Mouse (Mus musculus) kidney, embryonic 14.5 days (tissue): ENCODE measurements around the gene Lsm12. TPM values are rescaled to one million over a fixed set of nuclear protein-coding genes. Genes with fewer than 3 reads are reported as not detected.
"Not testable (repeated sequence)": the region's sequence is repeated elsewhere in the genome, so short reads cannot be mapped to it uniquely, and the experiment has no call there.

Source experiments
- ATAC-seq: fragments of 200-750 bp; cut with Nextera tagmentation; 2 replicates; pipeline ENCODE4 v1.8.0; 2017; ENCODE audit warnings: moderate number of reproducible peaks, mild to moderate bottlenecking, moderate TSS enrichment, moderate library complexity; ENCODE audit not compliant: low FRiP score, low TSS enrichment
- H3K27ac ChIP-seq: fragments of 300-500 bp; sonication (generic); 2 replicates; pipeline ENCODE4 v1.5.1; 2014; ENCODE audit warnings: low read depth, mild to moderate bottlenecking, low read length, moderate library complexity, mixed read lengths
- H3K27me3 ChIP-seq: fragments of 300-500 bp; sonication (generic); 2 replicates; pipeline ENCODE4 v1.6.1; 2014; ENCODE audit warnings: mild to moderate bottlenecking, low read length; ENCODE audit not compliant: control insufficient read depth, insufficient read depth
- H3K36me3 ChIP-seq: fragments of 300-500 bp; sonication (generic); 2 replicates; pipeline ENCODE4 v1.6.1; 2014; ENCODE audit warnings: low read length, mixed read lengths; ENCODE audit not compliant: control insufficient read depth, insufficient read depth
- H3K4me1 ChIP-seq: fragments of 300-500 bp; sonication (generic); 2 replicates; pipeline ENCODE4 v1.6.1; 2014; ENCODE audit warnings: low read length, mixed read lengths; ENCODE audit not compliant: control insufficient read depth, insufficient read depth
- H3K4me2 ChIP-seq: fragments of 300-500 bp; sonication (generic); replicated peaks from 2 replicates; pipeline ENCODE4 v1.6.1; 2014; ENCODE audit warnings: low read depth, mild to moderate bottlenecking, low read length
- H3K4me3 ChIP-seq: fragments of 300-500 bp; sonication (generic); 2 replicates; pipeline ENCODE4 v1.5.1; 2014; ENCODE audit warnings: mild to moderate bottlenecking, low read length
- H3K9ac ChIP-seq: fragments of 300-500 bp; sonication (generic); 2 replicates; pipeline ENCODE4 v1.6.1; 2014; ENCODE audit warnings: low read depth, mild to moderate bottlenecking, low read length, moderate library complexity
- H3K9me3 ChIP-seq: fragments of 300-500 bp; sonication (generic); 2 replicates; pipeline ENCODE4 v1.6.1; 2016; ENCODE audit warnings: low read length; ENCODE audit not compliant: control insufficient read depth
- WGBS: fragments of 180-500 bp; shearing (Covaris S2); extraction: QIAGEN DNeasy Blood & Tissue Kit; methylation state at CpG from one replicate; pipeline ENCODE4 v1.1.7; 2014; 5-methylcytosine and 5-hydroxymethylcytosine counted together
- polyA plus RNA-seq: library from polyadenylated mRNA; unstranded; fragments of >200 nt; fragmentation: Nextera tagmentation; extraction: Ambion mirVana; gene quantifications from 2 replicates; pipeline ENCODE4 v1.2.1, GENCODE M21; 2014

Gene Lsm12
- polyA plus RNA-seq, 1 experiment from 2014 or later, result 93.9 TPM

DNA sequence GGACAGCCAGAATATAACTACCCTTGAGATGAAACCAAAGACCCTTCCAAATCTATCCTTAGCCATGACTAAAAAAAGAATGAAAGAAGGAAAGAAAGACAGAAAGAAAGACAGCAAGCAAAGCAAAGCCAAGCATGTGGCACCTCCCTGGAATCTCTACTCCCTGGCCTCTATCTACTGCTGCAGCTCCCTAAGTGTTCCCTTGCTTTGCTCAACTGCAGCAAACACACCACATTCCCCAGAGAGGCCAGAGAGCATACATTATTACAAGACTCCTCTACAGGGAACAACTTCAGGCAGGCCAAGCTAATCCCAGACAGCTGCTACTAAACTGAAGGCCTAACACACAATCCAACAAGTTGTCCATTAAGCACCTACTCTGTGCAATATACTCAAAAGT, 5.3 kb downstream of the Lsm12 start:
- Histone ChIP-seq H3K36me3 (peaks cover 63% of the 10 kb centered on the region), H3K27me3 (no peaks in the 10 kb centered on the region), H3K4me3 (no peak overlapping the region), H3K4me2 (no peak overlapping the region), H3K9me3 (no peaks in the 10 kb centered on the region), H3K4me1 (peaks cover 22% of the 10 kb centered on the region; the same call in 1 of the 2 replicates), H3K27ac (peak overlapping the region; percentile 42; the same call in 1 of the 2 replicates), H3K9ac (no peak overlapping the region)
- no peak for ATAC-seq

DNA sequence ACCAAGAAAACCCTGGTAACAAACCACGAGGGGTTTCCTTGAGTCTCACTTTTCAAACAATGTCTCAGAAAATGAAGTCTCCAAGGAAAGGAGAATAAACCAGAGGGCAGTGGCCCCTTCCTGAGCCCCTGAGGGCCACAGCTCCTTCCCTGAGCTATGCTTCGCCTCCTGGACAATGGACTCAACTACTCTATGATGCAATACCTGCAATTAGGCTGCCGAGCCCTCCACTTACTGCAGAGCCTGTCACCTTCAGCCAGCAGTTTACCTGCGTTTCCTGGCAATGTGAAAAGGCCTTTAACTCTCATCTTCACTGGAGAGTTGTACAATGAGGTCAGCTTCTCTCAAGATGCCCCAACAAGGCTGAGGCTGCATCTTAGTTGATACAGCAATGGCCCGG, 16.4 kb downstream of the Lsm12 start:
- WGBS, result 89% methylated on average over 5 of the region's 5 CpGs
- peaks cover 62% of the 10 kb centered on the region for H3K36me3 ChIP-seq
- ATAC-seq, result no peak

DNA sequence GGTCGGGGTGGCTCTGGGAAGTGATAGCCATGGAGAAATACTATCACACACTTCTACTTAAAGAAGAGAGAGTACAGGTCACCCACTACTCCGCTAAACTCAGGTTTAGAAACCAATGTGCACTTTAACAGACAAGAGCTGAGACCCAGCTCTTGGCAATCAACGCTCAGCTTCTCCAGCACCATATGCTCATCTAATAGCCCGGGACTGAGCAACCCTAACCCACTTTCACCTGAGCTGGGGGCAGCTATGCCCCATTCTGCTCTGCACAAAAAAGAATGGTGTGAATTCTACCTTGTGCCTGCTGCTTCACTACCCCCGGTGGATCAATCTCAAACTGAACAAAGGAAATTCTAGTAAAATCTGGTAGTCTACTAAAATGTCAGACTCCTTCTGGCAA, 17.6 kb downstream of the Lsm12 start:
- no peaks in the 10 kb centered on the region for H3K4me1 ChIP-seq
- peaks cover 69% of the 10 kb centered on the region for H3K36me3 ChIP-seq
- 75% methylated on average over 5 of the region's 5 CpGs for whole genome bisulfite sequencing

More for the DNA sequence above, 16.4 kb downstream of the Lsm12 start:
- H3K9ac ChIP-seq, result no peak overlapping the region
- no peak overlapping the region for H3K4me3 ChIP-seq
- no peak overlapping the region for H3K27ac ChIP-seq
- no peaks in the 10 kb centered on the region for H3K9me3 ChIP-seq
- no peaks in the 10 kb centered on the region for H3K4me1 ChIP-seq
- no peaks in the 10 kb centered on the region for H3K27me3 ChIP-seq
- no peak overlapping the region for H3K4me2 ChIP-seq

DNA sequence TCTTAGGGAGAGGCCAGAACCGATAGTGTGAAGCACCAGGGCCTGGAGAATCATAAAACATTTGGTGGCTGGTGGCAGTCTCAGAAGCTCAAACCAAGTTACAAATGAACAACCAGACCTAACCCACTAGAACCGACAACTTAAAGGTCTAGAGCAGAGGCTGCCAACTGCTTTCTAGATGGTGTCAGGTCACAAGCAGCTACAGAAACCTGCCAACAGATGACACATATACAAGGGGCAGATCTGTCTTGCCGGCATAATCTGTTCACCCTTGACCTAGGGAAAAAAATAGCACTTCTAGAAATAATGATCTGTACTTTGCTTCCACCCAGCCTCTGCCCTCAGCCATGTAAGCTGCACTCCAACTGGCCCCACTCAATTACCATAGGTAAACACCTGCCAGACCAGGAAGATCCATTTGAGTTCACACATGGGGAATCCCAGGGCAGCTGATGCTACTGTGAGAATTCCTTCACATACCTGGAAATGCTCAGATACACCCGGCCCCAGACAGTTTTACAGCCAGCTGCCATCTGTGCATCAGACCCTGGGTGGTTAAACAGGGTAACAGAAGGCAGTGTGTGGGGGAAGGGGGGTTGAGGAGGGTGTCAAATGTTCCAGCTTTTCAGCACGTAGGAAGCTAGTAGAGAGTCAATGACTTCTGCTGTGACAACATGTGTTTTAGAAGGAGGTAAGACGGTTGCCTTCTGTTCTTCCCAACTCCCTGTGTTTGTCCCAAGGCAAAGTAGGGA, 18.9 kb downstream of the Lsm12 start:
- H3K9me3 ChIP-seq, result no peaks in the 10 kb centered on the region
- WGBS, result 19% methylated on average over 6 of the region's 6 CpGs
- peak; percentile 71; the same call in 1 of the 2 replicates for ATAC-seq

More for the DNA sequence above, 17.6 kb downstream of the Lsm12 start:
- no peak for ATAC-seq
- no peak overlapping the region for H3K9ac ChIP-seq
- no peaks in the 10 kb centered on the region for H3K9me3 ChIP-seq
- no peak overlapping the region for H3K4me2 ChIP-seq
- no peaks in the 10 kb centered on the region for H3K27me3 ChIP-seq
- H3K4me3 ChIP-seq, result no peak overlapping the region
- no peak overlapping the region for H3K27ac ChIP-seq

DNA sequence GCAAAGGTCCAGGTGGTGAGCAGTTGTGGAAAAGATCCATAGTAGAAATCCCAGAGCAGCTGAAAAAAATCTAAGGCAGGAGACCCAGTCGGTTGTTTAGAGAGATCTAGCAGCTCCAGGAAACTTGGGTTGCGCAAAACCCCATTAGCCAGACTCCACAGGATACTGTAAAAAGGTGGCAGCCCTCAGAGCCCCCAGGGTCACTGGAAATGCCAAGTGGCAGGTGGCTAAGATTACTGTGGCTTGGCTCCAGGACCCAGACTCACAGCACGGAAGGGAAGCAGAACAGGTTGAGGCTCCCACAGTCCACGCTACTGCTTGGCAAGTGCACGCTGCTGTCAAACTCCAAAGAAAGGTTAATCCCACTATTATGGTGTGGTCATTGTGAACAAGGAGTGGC, 25.3 kb downstream of the Lsm12 start:
- WGBS, result 88% methylated on average over 5 of the region's 5 CpGs
- no peak for ATAC-seq

More for the DNA sequence above, 18.9 kb downstream of the Lsm12 start:
- Histone ChIP-seq H3K4me1 (no peaks in the 10 kb centered on the region), H3K27me3 (no peaks in the 10 kb centered on the region), H3K36me3 (peaks cover 76% of the 10 kb centered on the region), H3K4me3 (no peak overlapping the region), H3K9ac (no peak overlapping the region), H3K4me2 (no peak overlapping the region), H3K27ac (no peak overlapping the region)

DNA sequence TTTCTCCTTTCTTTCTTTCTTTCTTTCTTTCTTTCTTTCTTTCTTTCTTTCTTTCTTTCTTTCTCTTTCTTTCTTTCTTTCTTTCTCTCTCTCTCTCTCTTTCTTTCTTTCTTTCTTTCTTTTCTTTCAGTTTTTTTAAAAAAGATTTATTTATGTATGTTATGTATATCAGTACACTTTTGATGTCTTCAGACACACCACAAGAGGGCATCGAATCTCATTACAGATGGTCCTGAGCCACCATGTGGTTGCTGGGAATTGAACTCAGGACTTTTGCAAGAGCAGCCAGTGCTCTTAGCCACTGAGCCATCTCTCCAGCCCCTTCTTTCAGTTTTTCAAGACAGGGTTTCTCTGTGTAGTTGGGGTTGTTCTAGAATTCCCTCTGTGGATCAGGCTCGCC, 27.1 kb downstream of the Lsm12 start:
- not testable (repeated sequence) for H3K4me1 ChIP-seq, H3K27me3 ChIP-seq, H3K4me2 ChIP-seq, H3K27ac ChIP-seq, ATAC-seq, H3K9me3 ChIP-seq, H3K9ac ChIP-seq, H3K4me3 ChIP-seq
- peaks cover 34% of the 10 kb centered on the region for H3K36me3 ChIP-seq
- 75% methylated on average over 2 of the region's 2 CpGs for WGBS

More for the DNA sequence above, 25.3 kb downstream of the Lsm12 start:
- Histone ChIP-seq H3K4me1 (0 out of 2 replicates have a peak, but pooled peaks cover 6% of the 10 kb centered on the region), H3K4me2 (no peak overlapping the region), H3K4me3 (no peak overlapping the region), H3K9ac (no peak overlapping the region), H3K36me3 (peaks cover 35% of the 10 kb centered on the region), H3K27me3 (no peaks in the 10 kb centered on the region), H3K27ac (no peak overlapping the region), H3K9me3 (no peaks in the 10 kb centered on the region)

DNA sequence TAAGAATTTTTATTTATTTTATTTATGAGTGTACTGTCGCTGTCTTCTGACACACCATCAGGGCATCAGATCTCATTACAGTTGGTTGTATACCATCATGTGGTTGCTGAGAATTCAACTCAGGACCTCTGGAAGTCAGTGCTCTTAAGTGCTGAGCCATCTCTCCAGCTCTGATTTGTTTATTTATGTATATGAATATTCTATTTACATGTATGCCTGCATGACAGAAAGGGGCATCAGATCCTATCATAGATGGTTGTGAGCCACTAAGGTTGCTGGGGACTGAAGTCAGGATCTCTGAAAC, 28.4 kb downstream of the Lsm12 start:
- ATAC-seq, result no peak
- H3K9me3 ChIP-seq, result no peaks in the 10 kb centered on the region
- H3K4me3 ChIP-seq, result no peak overlapping the region; the same call in 1 of the 2 replicates
- no peak overlapping the region for H3K27ac ChIP-seq
- no peaks in the 10 kb centered on the region for H3K27me3 ChIP-seq
- H3K36me3 ChIP-seq, result peaks cover 35% of the 10 kb centered on the region
- no peak overlapping the region; the same call in 1 of the 2 replicates for H3K4me2 ChIP-seq
- 14% methylated on average over 1 of the region's 1 CpGs for WGBS
- H3K4me1 ChIP-seq, result 0 out of 2 replicates have a peak, but pooled peaks cover 6% of the 10 kb centered on the region
- H3K9ac ChIP-seq, result no peak overlapping the region

DNA sequence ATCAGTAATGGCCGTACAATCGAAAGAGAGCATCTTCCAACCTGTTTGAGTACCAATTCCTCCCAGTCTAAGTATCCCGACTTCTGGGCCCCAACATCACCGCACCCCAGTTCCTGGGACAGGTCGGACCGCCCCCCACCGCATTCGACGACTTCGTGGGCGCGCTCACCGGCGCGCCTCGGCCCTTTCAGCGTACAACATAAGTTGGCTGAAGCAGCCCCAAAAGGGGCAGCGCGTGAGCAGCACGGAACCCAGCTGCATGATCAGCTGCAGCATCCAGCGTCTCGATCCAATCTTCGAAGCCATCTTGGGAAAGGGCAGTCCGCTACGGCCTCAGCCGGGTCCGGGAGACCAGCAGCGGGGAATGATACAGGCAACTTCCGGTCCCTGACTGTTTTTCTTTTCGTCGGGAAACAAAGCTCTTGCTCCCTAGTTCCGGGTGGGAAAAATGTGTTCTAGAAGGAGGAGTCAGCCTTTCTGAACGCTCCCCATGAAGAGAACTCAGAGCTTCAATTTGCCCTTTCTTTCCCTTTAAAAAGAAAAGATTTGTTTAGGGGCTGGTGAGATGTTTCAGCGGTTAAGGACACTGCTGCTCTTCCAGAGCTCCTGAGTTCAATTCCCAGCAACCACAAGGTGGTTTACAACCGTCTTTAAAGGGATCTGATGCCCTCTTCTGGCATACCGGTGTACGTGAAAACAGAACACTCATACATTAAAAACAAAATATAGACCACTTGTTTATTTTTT, 28.9 kb downstream of the Lsm12 start, which contains the start of gene Tmem101:
TSS of gene Tmem101 (minus strand) at position 366 of the 747 bp plus-strand sequence.
- peak; percentile 83 for ATAC-seq
- no peaks in the 10 kb centered on the region for H3K9me3 ChIP-seq
- H3K27ac ChIP-seq, result 0 out of 2 replicates have a peak within 1 kb of the TSS, but pooled peaks have one; percentile 44
- WGBS, result under 1% methylated on average over 37 of the region's 37 CpGs
- peaks cover 29% of the 10 kb centered on the region for H3K36me3 ChIP-seq
- no peaks in the 10 kb centered on the region for H3K27me3 ChIP-seq
- H3K4me1 ChIP-seq, result 0 out of 2 replicates have a peak, but pooled peaks cover 6% of the 10 kb centered on the region
- peak within 1 kb of the TSS; percentile 74 for H3K4me3 ChIP-seq
- H3K4me2 ChIP-seq, result peak within 1 kb of the TSS; percentile 90
- H3K9ac ChIP-seq, result peak within 1 kb of the TSS; percentile 77
